Mouse (Mus musculus) midbrain, embryonic 14.5 days (tissue): ENCODE results near the gene Rtp2. TPM values are rescaled to one million over a fixed set of nuclear protein-coding genes. Genes with fewer than 3 reads are reported as not detected.

Experiments used
- ATAC-seq: fragments of 200-750 bp; cut with Nextera tagmentation; 2 replicates; pipeline ENCODE4 v1.8.0; 2017; ENCODE audit warnings: moderate number of reproducible peaks, moderate library complexity; ENCODE audit not compliant: low FRiP score, low TSS enrichment
- DNase-seq: peaks from one replicate; pipeline ENCODE4 v3.0.0-alpha.2; 2015
- H3K27ac ChIP-seq: fragments of 300-500 bp; sonication (generic); replicated peaks from 2 replicates; pipeline ENCODE4 v1.5.1; 2014; ENCODE audit warnings: mild to moderate bottlenecking, low read depth, low read length, moderate library complexity
- H3K27me3 ChIP-seq: fragments of 300-500 bp; sonication (generic); 2 replicates; pipeline ENCODE4 v1.6.1; 2014; ENCODE audit warnings: low read length, control low read depth, mixed read lengths; ENCODE audit not compliant: control insufficient read depth, insufficient read depth
- H3K36me3 ChIP-seq: fragments of 300-500 bp; sonication (generic); 2 replicates; pipeline ENCODE4 v1.6.1; 2014; ENCODE audit warnings: low read length, control low read depth; ENCODE audit not compliant: control insufficient read depth, insufficient read depth
- H3K4me1 ChIP-seq: fragments of 300-500 bp; sonication (generic); 2 replicates; pipeline ENCODE4 v1.6.1; 2014; ENCODE audit warnings: mild to moderate bottlenecking, antibody characterized with exemption, low read length, control low read depth; ENCODE audit not compliant: control insufficient read depth, insufficient read depth
- H3K4me2 ChIP-seq: fragments of 300-500 bp; sonication (generic); 2 replicates; pipeline ENCODE4 v1.6.1; 2014; ENCODE audit warnings: mild to moderate bottlenecking, low read length, moderate library complexity
- H3K4me3 ChIP-seq: fragments of 300-500 bp; sonication (generic); replicated peaks from 2 replicates; pipeline ENCODE4 v1.5.1; 2014; ENCODE audit warnings: low read depth, low read length
- H3K9ac ChIP-seq: fragments of 300-500 bp; sonication (generic); replicated peaks from 2 replicates; pipeline ENCODE4 v1.6.1; 2014; ENCODE audit warnings: mild to moderate bottlenecking, low read length, moderate library complexity
- H3K9me3 ChIP-seq: fragments of 300-500 bp; sonication (generic); 2 replicates; pipeline ENCODE4 v1.6.1; 2016; ENCODE audit warnings: low read length, control low read depth, mixed read lengths; ENCODE audit not compliant: control insufficient read depth
- WGBS: fragments of 180-500 bp; shearing (Covaris S2); extraction: QIAGEN DNeasy Blood & Tissue Kit; methylation state at CpG from one replicate; pipeline ENCODE4 v1.1.7; 2014; 5-methylcytosine and 5-hydroxymethylcytosine counted together
- polyA plus RNA-seq: library from polyadenylated mRNA; unstranded; fragments of >200 nt; fragmentation: Nextera tagmentation; extraction: Ambion mirVana; gene quantifications from 2 replicates; pipeline ENCODE4 v1.2.1, GENCODE M21; 2014

Rtp2 gene
- polyA plus RNA-seq, 1 experiment from 2014 or later, result not detected

DNA sequence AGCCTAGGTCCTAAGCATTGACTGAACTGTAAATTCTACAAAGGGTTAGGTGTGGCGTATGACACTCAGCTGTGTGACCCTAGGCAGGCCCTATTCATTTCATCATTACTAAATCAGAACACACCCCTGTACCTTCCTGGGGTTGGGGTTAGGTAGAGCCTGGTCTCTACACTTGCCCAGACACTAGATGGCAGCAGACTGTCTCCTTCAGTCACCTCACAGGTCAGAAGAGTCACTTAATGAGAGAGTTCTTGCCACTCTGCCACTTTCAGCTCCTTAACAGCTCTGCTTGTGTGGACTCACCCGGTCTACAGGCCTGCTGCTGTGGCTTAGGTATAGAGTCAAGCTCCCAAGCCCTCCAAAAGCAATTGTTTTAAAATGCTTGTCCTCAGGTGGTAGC, 30.2 kb upstream of the Rtp2 start:
- 91% methylated on average over 2 of the region's 2 CpGs for WGBS
- H3K36me3 ChIP-seq, result no peaks in the 10 kb centered on the region
- H3K4me1 ChIP-seq, result peaks cover 7% of the 10 kb centered on the region; the same call in 1 of the 2 replicates
- no peaks in the 10 kb centered on the region for H3K27me3 ChIP-seq
- no peak overlapping the region for H3K4me2 ChIP-seq
- no peaks in the 10 kb centered on the region for H3K9me3 ChIP-seq
- DNase-seq (no peak), ATAC-seq (no peak)
- H3K4me3 ChIP-seq, result no peak overlapping the region
- no peak overlapping the region for H3K27ac ChIP-seq
- no peak overlapping the region for H3K9ac ChIP-seq

DNA sequence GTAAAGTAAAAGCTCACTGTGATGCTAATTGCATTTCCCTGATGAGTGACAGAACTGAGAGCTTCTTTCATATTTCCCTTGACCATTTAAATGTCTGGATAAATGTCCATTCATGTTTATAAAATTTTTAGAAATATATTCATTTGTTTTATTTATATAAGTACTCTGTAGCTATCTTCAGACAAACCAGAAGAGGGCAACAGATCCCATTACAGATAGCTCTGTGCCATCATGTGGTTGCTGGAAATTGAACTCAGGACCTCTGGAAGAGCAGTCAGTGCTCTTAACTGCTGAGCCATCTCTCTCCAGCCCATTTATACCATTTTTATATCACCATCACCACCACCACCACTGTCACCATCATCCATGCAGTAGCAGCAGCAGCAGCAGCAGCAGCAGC, 26.7 kb upstream of the Rtp2 start:
- Histone ChIP-seq H3K36me3 (no peaks in the 10 kb centered on the region), H3K4me2 (no peak overlapping the region), H3K27me3 (no peaks in the 10 kb centered on the region), H3K27ac (no peak overlapping the region), H3K9ac (no peak overlapping the region), H3K4me3 (no peak overlapping the region), H3K4me1 (peaks cover 2% of the 10 kb centered on the region; the same call in 1 of the 2 replicates), H3K9me3 (no peaks in the 10 kb centered on the region)
- DNase-seq (no peak), ATAC-seq (no peak)

DNA sequence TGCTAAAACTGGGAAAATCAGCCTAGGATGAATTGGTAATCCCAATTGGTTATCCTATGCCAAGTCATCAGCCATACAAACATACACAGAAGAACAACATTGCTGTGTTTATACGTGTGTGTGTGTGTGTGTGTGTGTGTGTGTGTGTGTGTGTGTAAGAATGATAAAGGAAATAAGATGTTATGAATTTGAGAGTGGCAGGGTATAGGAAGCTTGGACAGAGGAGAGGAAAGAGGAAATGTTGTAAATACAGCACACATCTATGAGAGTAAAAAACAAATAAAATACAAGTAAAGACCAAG, 21.7 kb upstream of the Rtp2 start:
- Histone ChIP-seq H3K4me1 (no peaks in the 10 kb centered on the region), H3K27me3 (no peaks in the 10 kb centered on the region), H3K4me3 (no peak overlapping the region), H3K9ac (no peak overlapping the region), H3K36me3 (no peaks in the 10 kb centered on the region), H3K4me2 (no peak overlapping the region), H3K27ac (no peak overlapping the region), H3K9me3 (no peaks in the 10 kb centered on the region)
- DNase-seq (no peak), ATAC-seq (0 out of 2 replicates have a peak, but pooled peaks have one; percentile 3)
- 9% methylated on average over 1 of the region's 1 CpGs for WGBS

DNA sequence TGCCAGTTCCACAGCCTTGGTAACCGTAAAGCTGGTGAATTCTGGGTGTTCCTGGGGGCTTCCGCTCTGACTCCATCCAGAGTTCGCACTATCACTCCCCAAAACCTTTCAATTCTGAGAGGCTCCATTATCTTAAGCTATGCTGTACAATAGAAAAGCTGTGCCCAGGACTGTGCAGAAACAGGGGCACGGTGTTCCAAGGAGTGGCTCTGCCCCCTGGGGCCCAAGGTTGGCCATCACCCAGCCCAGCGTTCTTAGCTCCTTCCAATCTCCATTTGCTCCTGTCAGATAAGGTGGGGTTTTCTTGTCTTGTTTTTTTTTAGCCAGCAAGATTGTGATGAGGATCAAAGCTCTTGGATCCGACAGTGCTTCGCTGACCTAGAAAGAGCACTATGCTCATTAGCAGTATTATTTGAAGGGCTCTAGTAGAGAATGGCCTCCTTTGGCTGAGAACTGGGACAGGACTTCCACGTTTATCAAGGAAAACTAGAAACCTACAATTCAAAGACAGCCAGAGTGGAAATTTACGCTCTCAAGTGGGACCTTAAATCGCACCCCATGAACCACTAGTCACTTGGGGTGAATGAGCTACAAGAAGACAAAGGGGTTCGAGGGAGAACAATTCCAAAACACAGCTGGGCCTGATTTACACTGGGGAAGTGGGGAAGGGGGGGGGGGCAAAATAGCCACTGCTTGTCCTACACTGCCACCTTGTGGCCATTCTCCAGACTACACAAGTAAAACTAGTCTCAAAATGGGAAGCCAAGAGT, 21.2 kb upstream of the Rtp2 start:
- no peaks in the 10 kb centered on the region for H3K4me1 ChIP-seq
- H3K4me2 ChIP-seq, result no peak overlapping the region
- no peaks in the 10 kb centered on the region for H3K36me3 ChIP-seq
- H3K9ac ChIP-seq, result no peak overlapping the region
- H3K9me3 ChIP-seq, result no peaks in the 10 kb centered on the region
- 48% methylated on average over 11 of the region's 11 CpGs for WGBS
- no peaks in the 10 kb centered on the region for H3K27me3 ChIP-seq
- ATAC-seq, result peak; percentile 62; the same call in 1 of the 2 replicates
- H3K4me3 ChIP-seq, result no peak overlapping the region
- no peak overlapping the region for H3K27ac ChIP-seq
- DNase-seq, result peak; percentile 86

DNA sequence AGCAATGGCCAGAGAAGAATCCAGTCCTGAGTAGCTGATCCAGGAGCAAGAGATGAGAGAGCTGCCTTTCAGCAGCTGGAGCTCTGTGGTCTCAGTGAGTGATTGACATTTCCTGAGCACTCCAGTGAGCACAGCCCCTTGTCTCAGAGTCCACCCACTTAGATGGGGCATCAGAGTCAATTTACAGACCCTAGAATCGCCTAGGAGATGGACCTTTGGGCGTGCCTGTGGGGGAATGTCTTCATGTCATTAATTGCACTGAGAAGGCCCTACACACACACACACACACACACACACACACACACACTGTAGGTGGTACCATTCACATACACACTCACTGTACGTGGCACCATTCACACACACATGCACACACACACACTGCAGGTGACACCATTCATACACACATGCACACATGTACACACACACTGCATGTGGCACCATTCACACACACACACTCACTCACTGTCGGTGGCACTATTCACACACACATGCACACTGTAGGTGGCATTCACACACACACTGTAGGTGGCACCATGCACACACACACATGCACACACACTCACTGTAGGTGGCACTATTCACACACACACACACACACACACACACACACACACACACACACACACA, 20.0 kb upstream of the Rtp2 start:
- Histone ChIP-seq H3K36me3 (no peaks in the 10 kb centered on the region), H3K4me2 (no peak overlapping the region), H3K4me1 (no peaks in the 10 kb centered on the region), H3K9ac (no peak overlapping the region), H3K27ac (no peak overlapping the region), H3K27me3 (no peaks in the 10 kb centered on the region), H3K9me3 (no peaks in the 10 kb centered on the region), H3K4me3 (no peak overlapping the region)
- ATAC-seq, result no peak
- WGBS, result 70% methylated on average over 4 of the region's 4 CpGs
- no peak for DNase-seq

DNA sequence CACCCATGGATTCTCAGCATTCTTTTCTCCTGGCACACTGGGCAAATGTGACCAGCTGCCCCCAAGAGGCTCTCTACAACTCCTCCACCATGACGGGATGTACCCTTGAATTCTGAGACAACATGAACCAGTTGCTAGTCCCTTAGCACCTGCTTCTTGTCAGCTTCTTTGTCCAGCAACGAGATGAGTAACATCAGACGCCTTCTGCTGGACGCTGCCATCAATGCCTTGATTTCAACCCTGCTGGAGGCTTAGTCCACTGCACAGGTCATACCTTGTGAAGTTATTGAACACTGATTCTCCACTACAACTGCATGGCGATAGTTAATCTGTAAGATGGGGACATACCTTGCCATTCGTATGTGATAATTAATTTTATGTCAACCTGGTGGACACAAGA, 15.5 kb upstream of the Rtp2 start:
- H3K27ac ChIP-seq, result no peak overlapping the region
- DNase-seq (no peak), ATAC-seq (no peak)
- 92% methylated on average over 6 of the region's 6 CpGs for WGBS
- H3K4me1 ChIP-seq, result no peaks in the 10 kb centered on the region
- H3K9ac ChIP-seq, result no peak overlapping the region
- H3K36me3 ChIP-seq, result no peaks in the 10 kb centered on the region
- no peak overlapping the region for H3K4me2 ChIP-seq
- H3K9me3 ChIP-seq, result no peaks in the 10 kb centered on the region
- no peak overlapping the region for H3K4me3 ChIP-seq
- no peaks in the 10 kb centered on the region for H3K27me3 ChIP-seq

DNA sequence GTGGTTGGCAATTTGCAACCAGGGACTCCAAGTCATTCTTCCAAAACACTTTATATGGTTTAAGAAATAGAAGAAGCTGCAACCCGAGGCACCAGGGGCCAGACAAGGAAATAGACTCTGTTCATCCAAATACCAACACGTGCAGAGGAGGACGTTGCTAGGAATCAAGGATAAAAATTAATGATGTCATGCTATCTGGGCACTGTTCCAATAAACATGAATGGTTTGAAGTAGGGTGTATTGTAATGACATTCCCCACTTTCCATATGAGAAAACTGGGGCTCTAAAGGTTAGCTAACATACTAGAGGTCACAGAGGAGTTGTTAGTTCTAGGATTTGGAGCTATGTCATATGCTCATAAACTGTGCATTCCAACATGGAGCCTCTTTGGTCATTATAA, 12.6 kb upstream of the Rtp2 start:
- ATAC-seq (no peak), DNase-seq (no peak)
- Histone ChIP-seq H3K36me3 (no peaks in the 10 kb centered on the region), H3K27ac (no peak overlapping the region), H3K4me1 (no peaks in the 10 kb centered on the region), H3K9me3 (no peaks in the 10 kb centered on the region), H3K4me2 (no peak overlapping the region), H3K27me3 (no peaks in the 10 kb centered on the region), H3K4me3 (no peak overlapping the region), H3K9ac (no peak overlapping the region)
- 46% methylated on average over 3 of the region's 3 CpGs for WGBS

DNA sequence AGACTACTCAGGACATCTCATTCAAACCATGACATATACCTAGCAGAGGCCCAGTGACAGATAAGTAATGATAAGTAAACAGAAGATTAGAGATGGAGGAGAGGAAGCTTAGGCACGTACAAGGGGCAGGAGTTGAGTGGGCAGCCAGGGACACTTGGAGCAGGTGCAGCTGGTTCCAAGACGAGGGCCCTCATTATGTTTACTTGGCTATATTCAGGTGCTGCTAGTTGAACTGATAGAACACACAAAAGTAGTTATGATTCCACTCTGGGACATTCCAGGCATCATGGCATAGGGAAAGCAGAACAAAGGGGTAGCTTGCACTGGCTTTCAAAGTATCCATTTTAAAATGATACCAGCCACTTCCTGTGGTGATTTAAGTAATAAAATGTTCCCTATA, 2.2 kb upstream of the Rtp2 start:
- no peak for DNase-seq
- ATAC-seq, result no peak
- 82% methylated on average over 2 of the region's 2 CpGs for WGBS

DNA sequence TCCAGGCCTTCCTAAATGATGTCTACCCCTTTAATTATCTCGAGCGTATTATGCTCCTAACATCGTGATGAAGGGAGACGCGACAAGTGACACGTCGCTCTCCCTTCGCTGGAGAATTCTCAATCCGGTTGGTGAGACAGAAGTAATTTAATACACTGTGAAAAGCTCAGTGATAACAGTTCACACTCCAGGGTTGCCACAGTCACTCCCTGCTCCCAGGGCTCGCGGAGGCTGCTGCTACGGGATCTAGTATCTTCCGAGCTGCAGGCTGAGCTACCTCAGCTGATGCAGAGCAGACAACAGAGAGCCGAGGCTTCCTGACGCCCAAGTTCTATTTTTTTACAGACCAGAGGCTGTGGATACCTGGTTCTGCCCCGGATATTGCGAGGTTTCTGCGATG, 919 bp downstream of the Rtp2 start:
- no peak for DNase-seq
- ATAC-seq, result no peak
- Histone ChIP-seq H3K27ac (no peak overlapping the region), H3K9me3 (no peaks in the 10 kb centered on the region), H3K4me3 (no peak overlapping the region), H3K9ac (no peak overlapping the region), H3K27me3 (no peaks in the 10 kb centered on the region), H3K36me3 (no peaks in the 10 kb centered on the region), H3K4me2 (no peak overlapping the region), H3K4me1 (no peaks in the 10 kb centered on the region)
- 80% methylated on average over 18 of the region's 18 CpGs for WGBS

More for the DNA sequence above, 2.2 kb upstream of the Rtp2 start:
- Histone ChIP-seq H3K27ac (no peak overlapping the region), H3K36me3 (no peaks in the 10 kb centered on the region), H3K9me3 (no peaks in the 10 kb centered on the region), H3K9ac (no peak overlapping the region), H3K4me2 (no peak overlapping the region), H3K27me3 (no peaks in the 10 kb centered on the region), H3K4me3 (no peak overlapping the region), H3K4me1 (no peaks in the 10 kb centered on the region)
